Mouse (Mus musculus) cerebellum, postnatal 10 days (tissue): Measurements from ENCODE around the gene Itgb1bp1.

ENCODE experiments used
- DNase-seq, 2 experiments: peaks; one replicate each; pipeline ENCODE4 v3.0.0; 2021; ENCODE audit warnings: mixed read lengths in 2 of 2

Gene Itgb1bp1

GRCm38 (mm10) chr12:21286243-21286622 lies at the start of gene Itgb1bp1:
Gene Itgb1bp1 (minus strand): TSS chr12:21286284.
- DNase-seq: peak; percentile 99 to 100

DNA sequence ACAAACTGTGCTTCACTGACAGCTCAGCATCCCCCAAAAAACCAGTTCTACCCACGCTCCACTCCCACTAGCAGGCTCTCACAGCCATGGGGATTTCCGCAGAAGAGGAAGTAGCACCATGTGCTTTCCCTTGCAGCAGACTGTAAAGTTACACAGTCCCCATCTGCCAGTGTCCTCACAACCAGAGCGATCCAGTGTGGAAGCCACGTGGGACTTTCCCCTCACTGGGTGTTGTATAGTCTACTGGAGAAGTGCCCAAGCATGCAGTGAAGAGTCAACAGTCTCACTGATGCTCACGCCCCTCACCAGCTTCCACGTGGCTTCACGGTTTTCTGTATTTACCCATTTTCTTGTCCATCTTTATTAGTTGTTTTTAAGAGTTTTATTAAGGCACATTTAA lies 49.8 kb upstream of the Itgb1bp1 start:
- DNase-seq: no peak

DNA sequence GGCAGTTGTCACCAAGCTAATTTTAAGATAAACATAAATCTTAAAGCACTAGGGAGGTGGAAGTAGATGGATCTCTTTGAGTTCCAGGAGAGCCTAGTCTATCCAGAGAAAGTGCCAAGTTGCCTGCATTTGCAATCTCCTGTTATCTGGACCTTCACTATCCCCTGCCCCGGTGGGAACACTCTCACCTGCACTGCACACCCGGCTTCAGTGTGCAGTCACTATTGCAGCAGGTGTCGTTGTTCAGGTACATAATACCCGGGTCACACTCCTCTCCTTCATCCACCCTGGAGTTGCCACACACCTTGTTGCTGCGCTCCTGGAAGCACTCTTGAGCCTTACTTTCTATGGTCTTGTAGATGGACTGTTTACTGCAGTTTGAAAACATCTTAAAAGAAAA lies 47.7 kb upstream of the Itgb1bp1 start:
- DNase-seq: no peak

DNA sequence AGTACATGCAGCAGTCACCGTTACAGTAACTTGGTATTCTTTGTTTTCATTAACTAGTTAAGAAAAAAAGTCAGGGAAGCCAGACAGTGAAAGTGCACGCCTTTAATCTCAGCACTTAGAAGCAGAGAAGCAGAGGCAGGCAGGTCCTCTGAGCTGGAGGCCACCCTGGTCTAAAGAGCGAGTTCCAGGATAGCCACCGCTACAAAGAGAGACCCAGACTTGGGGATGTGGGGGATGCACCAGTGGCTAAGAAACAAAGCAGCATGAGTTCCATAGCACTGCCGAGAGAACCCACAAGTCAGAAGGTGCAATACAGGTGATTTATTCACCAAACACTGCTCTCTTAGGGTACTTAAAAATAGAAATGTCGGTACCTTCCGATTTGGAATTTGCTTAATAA lies 46.9 kb upstream of the Itgb1bp1 start:
- no peak for DNase-seq

- no peak for DNase-seq
Measured at GRCm38 (mm10) chr12:21331711-21332110, 45.6 kb upstream of the Itgb1bp1 start.

DNA sequence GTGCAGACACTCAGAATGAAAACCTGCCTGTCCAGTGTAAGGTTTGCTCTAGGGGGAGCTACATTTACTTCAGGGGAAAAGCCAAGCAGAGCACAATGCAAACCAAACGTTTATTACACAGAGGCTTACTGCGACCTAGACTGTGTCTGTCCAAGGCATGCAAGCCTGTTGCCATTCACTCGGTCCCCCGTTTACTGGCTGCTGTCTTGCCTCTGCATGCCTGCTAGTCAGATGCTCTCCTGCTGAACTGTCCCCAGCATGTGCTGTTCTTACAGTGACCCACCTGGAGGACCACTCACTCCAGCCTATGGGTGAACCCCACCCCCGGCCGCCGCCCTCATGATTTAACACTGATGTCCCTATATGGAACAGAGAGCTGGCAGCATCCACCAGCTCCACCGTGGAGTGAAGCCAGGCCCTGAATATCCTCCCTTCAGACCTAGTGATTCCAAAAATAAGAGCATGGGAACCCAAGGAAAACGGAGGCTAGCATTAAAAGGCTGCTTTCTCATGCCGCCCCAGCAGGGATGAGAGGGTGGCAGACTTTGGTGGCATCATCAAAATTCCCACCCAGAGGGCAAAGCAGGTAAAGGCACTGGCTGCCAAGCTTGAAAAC lies 45.0 kb upstream of the Itgb1bp1 start:
- no peak for DNase-seq

- no peak for DNase-seq
Measured at GRCm38 (mm10) chr12:21329661-21330400, 43.7 kb upstream of the Itgb1bp1 start.

DNA sequence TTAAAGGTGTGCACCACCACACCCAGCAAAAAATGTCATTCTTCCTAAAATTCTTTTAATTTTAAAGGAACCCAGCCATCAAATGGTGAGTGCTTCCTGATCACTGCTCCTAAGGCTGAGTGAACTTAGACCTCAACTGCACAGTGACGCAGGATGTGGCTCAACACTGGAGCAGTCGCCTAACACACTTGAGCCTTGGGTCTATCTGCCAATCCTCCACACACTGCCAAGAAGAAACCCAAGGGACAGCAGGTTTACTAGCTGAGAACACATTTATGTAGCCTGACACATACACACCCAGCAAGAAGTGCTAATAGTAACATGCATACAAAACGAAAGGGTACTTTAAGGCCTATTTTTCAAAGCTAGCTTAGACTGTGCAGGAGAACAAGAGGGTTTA lies 40.2 kb upstream of the Itgb1bp1 start:
- DNase-seq: no peak

GRCm38 (mm10) chr12:21325266-21325665 lies 39.2 kb upstream of the Itgb1bp1 start:
- no peak for DNase-seq

GRCm38 (mm10) chr12:21324101-21324500 lies 38.0 kb upstream of the Itgb1bp1 start:
- DNase-seq: no peak

DNA sequence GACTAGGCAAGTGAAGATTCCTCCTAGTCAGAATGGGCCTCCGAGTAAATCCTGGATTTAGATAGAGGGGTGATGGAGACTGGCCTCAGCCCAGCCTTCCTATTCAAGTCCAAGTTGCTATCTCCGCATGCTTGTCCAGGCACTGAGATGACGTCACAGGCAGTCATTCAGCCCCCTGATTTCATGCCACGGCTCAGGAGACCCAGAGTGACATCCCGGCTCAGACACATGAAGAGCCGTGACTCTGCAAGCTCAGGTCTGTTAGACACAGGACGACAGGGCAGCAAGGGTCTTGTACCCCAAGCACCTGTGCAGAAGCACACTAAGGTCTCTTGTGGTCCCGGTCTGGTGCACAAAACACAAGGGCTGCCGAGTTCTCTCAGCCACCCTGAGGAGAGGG lies 36.8 kb upstream of the Itgb1bp1 start:
- DNase-seq: no peak

GRCm38 (mm10) chr12:21322296-21322695 lies 36.2 kb upstream of the Itgb1bp1 start:
- no peak for DNase-seq

DNA sequence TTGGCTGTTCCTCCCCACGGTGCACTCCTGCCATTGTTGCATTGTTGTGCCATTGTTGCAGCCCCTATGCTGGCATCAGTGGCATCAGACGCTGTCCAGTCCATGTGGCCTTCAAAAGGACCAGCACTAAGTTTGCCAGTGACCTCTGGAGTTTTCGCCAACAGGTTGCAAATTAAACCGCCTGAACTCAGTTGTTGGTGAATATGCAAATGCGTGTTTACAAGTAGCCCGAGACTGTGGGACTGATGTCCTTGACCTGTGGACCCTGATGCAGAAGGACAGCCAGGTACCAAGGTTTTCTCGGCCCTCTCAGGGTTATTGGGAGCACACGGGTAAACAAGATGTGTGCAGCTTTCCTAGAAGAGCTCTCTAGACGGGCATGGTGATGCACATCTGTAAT lies 35.1 kb upstream of the Itgb1bp1 start:
- peak in 1 of 2 experiments; percentile 7 for DNase-seq

- peak; percentile 70 to 83 for DNase-seq
Measured at GRCm38 (mm10) chr12:21320317-21320716, 34.2 kb upstream of the Itgb1bp1 start.

DNA sequence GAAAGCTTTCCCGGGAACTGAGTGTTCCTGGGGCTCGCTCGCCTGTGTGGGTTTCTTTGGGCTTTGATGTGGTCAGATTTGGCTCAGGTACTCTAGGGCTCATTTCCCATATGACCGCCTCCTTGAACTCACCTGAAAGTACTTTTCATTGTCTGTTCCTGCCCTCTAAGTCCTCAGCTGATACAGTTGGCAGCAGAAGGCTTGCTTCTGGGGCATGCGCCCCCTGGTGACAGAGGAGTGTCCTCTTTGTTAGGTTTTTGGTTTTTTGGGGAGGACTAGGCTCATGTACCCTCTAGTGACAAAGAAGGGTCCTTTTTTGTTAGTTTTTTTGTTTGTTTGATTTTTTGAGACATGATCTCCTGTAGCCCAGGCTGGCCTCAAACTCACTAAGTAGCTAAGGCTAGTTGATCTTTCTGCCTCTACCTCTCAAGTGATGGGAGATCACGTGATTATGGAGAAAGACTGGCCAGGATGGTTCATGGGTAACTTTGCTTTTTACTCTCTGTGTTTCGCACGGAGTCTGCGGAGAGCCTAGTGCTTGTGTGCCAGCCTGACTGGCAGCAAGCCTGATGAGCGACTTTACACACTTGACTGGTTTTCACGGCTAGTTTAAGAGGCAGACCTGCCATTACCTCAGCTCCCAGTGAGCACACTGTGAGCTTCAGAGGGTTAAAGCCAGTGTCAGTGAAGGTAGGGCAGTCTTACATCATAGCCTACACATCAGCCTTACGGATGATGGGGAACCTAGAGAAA lies 32.2 kb upstream of the Itgb1bp1 start:
- DNase-seq: peak; percentile 83 to 87

DNA sequence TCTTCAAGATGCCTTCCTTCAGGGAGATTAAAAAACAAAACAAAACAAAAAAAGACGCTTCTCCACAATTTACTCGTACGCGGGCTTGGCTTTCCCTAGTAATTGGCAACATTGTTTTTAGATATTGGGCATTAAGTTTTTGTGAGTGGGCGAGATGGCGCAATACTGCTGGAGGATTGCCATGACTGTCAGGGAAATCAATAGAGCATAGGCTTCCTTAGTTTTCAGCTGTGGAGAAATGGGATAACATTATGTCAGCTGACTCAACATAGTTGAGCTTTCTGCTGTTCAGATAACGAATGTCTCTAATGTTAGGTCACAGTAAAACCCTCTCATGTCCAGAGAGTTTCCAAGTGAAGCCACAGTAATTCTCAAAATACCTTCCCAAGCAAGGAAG lies 30.8 kb upstream of the Itgb1bp1 start:
- DNase-seq: peak in 1 of 2 experiments; percentile 52

GRCm38 (mm10) chr12:21315923-21316868 lies 30.1 kb upstream of the Itgb1bp1 start, which contains the start of gene Iah1:
Gene Iah1 (plus strand): TSS chr12:21316389.
- DNase-seq: peak; percentile 87 to 93

- no peak for DNase-seq
Measured at GRCm38 (mm10) chr12:21312201-21312600, 26.1 kb upstream of the Itgb1bp1 start.

GRCm38 (mm10) chr12:21306721-21307120 lies 20.6 kb upstream of the Itgb1bp1 start:
- DNase-seq: no peak

DNA sequence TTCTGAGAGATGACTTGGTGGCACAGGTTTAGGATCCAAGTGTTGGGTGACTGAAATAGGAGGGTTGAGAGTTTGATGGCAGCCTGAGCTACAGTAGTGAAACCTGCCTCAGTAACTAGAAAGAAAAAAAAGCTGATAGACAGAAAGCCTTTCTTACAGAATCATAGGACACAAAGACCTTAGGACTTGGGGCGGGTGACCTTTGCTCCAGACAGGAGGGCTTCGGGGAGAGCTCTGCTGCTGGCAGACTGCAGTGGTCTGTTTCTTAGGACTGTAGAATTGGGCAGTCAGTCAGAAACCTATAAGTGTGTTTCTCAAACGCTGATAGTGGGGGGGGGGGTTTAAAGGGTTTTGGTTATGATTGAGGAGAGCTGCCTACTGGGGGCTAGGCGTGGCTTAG lies 19.7 kb upstream of the Itgb1bp1 start:
- DNase-seq: no peak

- no peak for DNase-seq
Measured at GRCm38 (mm10) chr12:21302361-21302783, 16.3 kb upstream of the Itgb1bp1 start.

- DNase-seq: no peak
Measured at GRCm38 (mm10) chr12:21301932-21302331, 15.8 kb upstream of the Itgb1bp1 start.

- DNase-seq: no peak
Measured at GRCm38 (mm10) chr12:21301324-21301723, 15.2 kb upstream of the Itgb1bp1 start.
